Mouse (Mus musculus): ENCODE results near the gene Sik1. TPM values are rescaled to one million over a fixed set of nuclear protein-coding genes. Genes with fewer than 3 reads are reported as not detected.
A peak's percentile ranks its signal among the peaks of the same experiment; 100 is the strongest.
"Not testable (repeated sequence)": the region's sequence is repeated elsewhere in the genome, so short reads cannot be mapped to it uniquely, and the experiment has no call there.

The Sik1 gene
- total RNA-seq (2021), result 10 to 100 TPM; 23.5 to 27.8 TPM
- long read RNA-seq, experiment 1, partial matches to known transcripts, result 1 of 1 reads
- long read RNA-seq, experiment 1, other reads (novel, unspliced or antisense), result 0 of 1 reads
- long read RNA-seq, experiment 2, partial matches to known transcripts, result 2 of 2 reads
- long read RNA-seq, experiment 2, other reads (novel, unspliced or antisense), result 0 of 2 reads

- peak; percentile 97 for DNase-seq (ENCODE audit: low spot score)
Observed at GRCm38 (mm10) chr17:31855597-31856518, at the start of gene Sik1. Gene Sik1 (minus strand): TSS chr17:31855804.

- DNase-seq (ENCODE audit: low spot score), result no peak
Observed at GRCm38 (mm10) chr17:31905201-31905790, 49.7 kb upstream of the Sik1 start.

- no peak for DNase-seq (ENCODE audit: low spot score)
Observed at GRCm38 (mm10) chr17:31904036-31904435, 48.4 kb upstream of the Sik1 start.

- no peak for DNase-seq (ENCODE audit: low spot score)
Observed at GRCm38 (mm10) chr17:31902630-31903198, 47.1 kb upstream of the Sik1 start.

GRCm38 (mm10) chr17:31901461-31902204 is 46.0 kb upstream of the Sik1 start:
- DNase-seq (ENCODE audit: low spot score), result no peak

GRCm38 (mm10) chr17:31898941-31899340 is 43.3 kb upstream of the Sik1 start:
- DNase-seq (ENCODE audit: low spot score), result no peak

GRCm38 (mm10) chr17:31897186-31897793 is 41.7 kb upstream of the Sik1 start:
- DNase-seq (ENCODE audit: low spot score), result peak; percentile 34

- no peak for DNase-seq (ENCODE audit: low spot score)
Observed at GRCm38 (mm10) chr17:31896751-31897150, 41.1 kb upstream of the Sik1 start.

- DNase-seq (ENCODE audit: low spot score), result no peak
Observed at GRCm38 (mm10) chr17:31896311-31896710, 40.7 kb upstream of the Sik1 start.

- DNase-seq (ENCODE audit: low spot score), result no peak
Observed at GRCm38 (mm10) chr17:31893371-31894060, 37.9 kb upstream of the Sik1 start.

- DNase-seq (ENCODE audit: low spot score), result peak; percentile 92
Observed at GRCm38 (mm10) chr17:31892750-31893149, 37.1 kb upstream of the Sik1 start.

- no peak for DNase-seq (ENCODE audit: low spot score)
Observed at GRCm38 (mm10) chr17:31891858-31892257, 36.3 kb upstream of the Sik1 start.

GRCm38 (mm10) chr17:31890311-31890951 is 34.8 kb upstream of the Sik1 start:
- no peak for DNase-seq (ENCODE audit: low spot score)

GRCm38 (mm10) chr17:31889446-31890201 is 34.0 kb upstream of the Sik1 start:
- DNase-seq (ENCODE audit: low spot score), result no peak

GRCm38 (mm10) chr17:31888540-31888939 is 32.9 kb upstream of the Sik1 start:
- no peak for DNase-seq (ENCODE audit: low spot score)

GRCm38 (mm10) chr17:31884676-31885075 is 29.1 kb upstream of the Sik1 start:
- DNase-seq (ENCODE audit: low spot score), result not testable (repeated sequence)

GRCm38 (mm10) chr17:31879406-31879805 is 23.8 kb upstream of the Sik1 start:
- DNase-seq (ENCODE audit: low spot score), result no peak

GRCm38 (mm10) chr17:31877650-31878141 is 22.1 kb upstream of the Sik1 start:
- no peak for DNase-seq (ENCODE audit: low spot score)

- no peak for DNase-seq (ENCODE audit: low spot score)
Observed at GRCm38 (mm10) chr17:31877181-31877581, 21.6 kb upstream of the Sik1 start.
